Mouse (Mus musculus) stomach, embryonic 16.5 days (tissue): ENCODE results near the gene Ednrb. TPM values are rescaled to one million over a fixed set of nuclear protein-coding genes. Genes with fewer than 3 reads are reported as not detected.

Experiments used
- ATAC-seq: fragments of 200-750 bp; cut with Nextera tagmentation; 2 replicates; pipeline ENCODE4 v1.8.0; 2017; ENCODE audit warnings: moderate number of reproducible peaks, moderate TSS enrichment; ENCODE audit not compliant: insufficient read depth, low FRiP score
- H3K27ac ChIP-seq: fragments of 300-500 bp; sonication (generic); 2 replicates; pipeline ENCODE4 v1.5.1; 2014; ENCODE audit warnings: low read length
- H3K27me3 ChIP-seq: fragments of 300-500 bp; sonication (generic); 2 replicates; pipeline ENCODE4 v1.6.1; 2014; ENCODE audit warnings: low read length, control low read depth, mixed read lengths; ENCODE audit not compliant: control insufficient read depth, insufficient read depth
- H3K36me3 ChIP-seq: fragments of 300-500 bp; sonication (generic); 2 replicates; pipeline ENCODE4 v1.6.1; 2014; ENCODE audit warnings: low read length; ENCODE audit not compliant: control insufficient read depth, insufficient read depth
- H3K4me1 ChIP-seq: fragments of 300-500 bp; sonication (generic); 2 replicates; pipeline ENCODE4 v1.6.1; 2014; ENCODE audit warnings: low read length, control low read depth, mixed read lengths; ENCODE audit not compliant: control insufficient read depth, insufficient read depth
- H3K4me2 ChIP-seq: fragments of 300-500 bp; sonication (generic); 2 replicates; pipeline ENCODE4 v1.6.1; 2014; ENCODE audit warnings: low read depth, low read length, mixed read lengths
- H3K4me3 ChIP-seq: fragments of 300-500 bp; sonication (generic); replicated peaks from 2 replicates; pipeline ENCODE4 v1.5.1; 2014; ENCODE audit warnings: mild to moderate bottlenecking, low read length
- H3K9ac ChIP-seq: fragments of 300-500 bp; sonication (generic); 2 replicates; pipeline ENCODE4 v1.6.1; 2014; ENCODE audit warnings: low read length
- H3K9me3 ChIP-seq: fragments of 300-500 bp; sonication (generic); replicated peaks from 2 replicates; pipeline ENCODE4 v1.6.1; 2016; ENCODE audit warnings: low read length, control low read depth; ENCODE audit not compliant: control insufficient read depth
- WGBS: fragments of 180-500 bp; shearing (Covaris S2); extraction: QIAGEN DNeasy Blood & Tissue Kit; methylation state at CpG from one replicate; pipeline ENCODE4 v1.1.7; 2014; 5-methylcytosine and 5-hydroxymethylcytosine counted together
- polyA plus RNA-seq: library from polyadenylated mRNA; unstranded; fragments of >200 nt; fragmentation: Nextera tagmentation; extraction: Ambion mirVana; gene quantifications from 2 replicates; pipeline ENCODE4 v1.2.1, GENCODE M21; 2015

Ednrb gene
- polyA plus RNA-seq = 109 and 112 TPM in 2 replicates

- H3K4me2 ChIP-seq = peak within 1 kb of the TSS; percentile 62
- H3K27ac ChIP-seq = peak within 1 kb of the TSS; percentile 73
- H3K27me3 ChIP-seq = 0 out of 2 replicates have a peak, but pooled peaks cover 3% of the 10 kb centered on the region
- 2% methylated on average over 24 of the region's 24 CpGs for WGBS
- peak; percentile 41; the same call in 1 of the 2 replicates for ATAC-seq
- H3K9ac ChIP-seq = peak within 1 kb of the TSS; percentile 70
- peaks cover 4% of the 10 kb centered on the region for H3K4me1 ChIP-seq
- H3K9me3 ChIP-seq = no peaks in the 10 kb centered on the region
- H3K36me3 ChIP-seq = no peaks in the 10 kb centered on the region
- peak within 1 kb of the TSS; percentile 47 for H3K4me3 ChIP-seq
These were observed at the start of gene Ednrb for GRCm38 (mm10) chr14:103844011-103844549. Gene Ednrb, minus strand, starts transcription at chr14:103844402.

- ATAC-seq = no peak
- H3K27me3 ChIP-seq = no peaks in the 10 kb centered on the region
- no peak overlapping the region for H3K27ac ChIP-seq
- H3K4me3 ChIP-seq = no peak overlapping the region
- no peak overlapping the region for H3K4me2 ChIP-seq
- WGBS = 68% methylated on average over 8 of the region's 8 CpGs
- H3K4me1 ChIP-seq = no peaks in the 10 kb centered on the region
- H3K9me3 ChIP-seq = no peaks in the 10 kb centered on the region
- H3K9ac ChIP-seq = no peak overlapping the region
- H3K36me3 ChIP-seq = no peaks in the 10 kb centered on the region
These were observed 48.3 kb upstream of the Ednrb start for GRCm38 (mm10) chr14:103892411-103892938.

- H3K4me2 ChIP-seq = no peak overlapping the region
These were observed 46.6 kb upstream of the Ednrb start for GRCm38 (mm10) chr14:103890761-103891160.

GRCm38 (mm10) chr14:103884892-103885575 is 40.8 kb upstream of the Ednrb start:
- H3K4me2 ChIP-seq = no peak overlapping the region
- no peaks in the 10 kb centered on the region for H3K36me3 ChIP-seq
- no peaks in the 10 kb centered on the region for H3K9me3 ChIP-seq
- H3K9ac ChIP-seq = no peak overlapping the region
- no peak for ATAC-seq
- no peaks in the 10 kb centered on the region for H3K4me1 ChIP-seq
- no peak overlapping the region for H3K4me3 ChIP-seq
- H3K27ac ChIP-seq = no peak overlapping the region
- H3K27me3 ChIP-seq = no peaks in the 10 kb centered on the region
- WGBS = 64% methylated on average over 7 of the region's 7 CpGs

More at GRCm38 (mm10) chr14:103890761-103891160, 46.6 kb upstream of the Ednrb start:
- Histone ChIP-seq H3K36me3 (no peaks in the 10 kb centered on the region), H3K9ac (no peak overlapping the region), H3K4me3 (no peak overlapping the region), H3K9me3 (no peaks in the 10 kb centered on the region), H3K27ac (no peak overlapping the region), H3K27me3 (no peaks in the 10 kb centered on the region), H3K4me1 (no peaks in the 10 kb centered on the region)
- WGBS = 82% methylated on average over 4 of the region's 4 CpGs
- no peak for ATAC-seq

GRCm38 (mm10) chr14:103882943-103883342 is 38.7 kb upstream of the Ednrb start:
- no peak overlapping the region for H3K27ac ChIP-seq
- H3K27me3 ChIP-seq = no peaks in the 10 kb centered on the region
- no peak overlapping the region for H3K9ac ChIP-seq
- H3K4me2 ChIP-seq = no peak overlapping the region
- no peaks in the 10 kb centered on the region for H3K36me3 ChIP-seq
- 46% methylated on average over 3 of the region's 3 CpGs for WGBS
- H3K4me3 ChIP-seq = no peak overlapping the region
- H3K9me3 ChIP-seq = no peaks in the 10 kb centered on the region
- ATAC-seq = no peak
- H3K4me1 ChIP-seq = no peaks in the 10 kb centered on the region

- no peak overlapping the region for H3K27ac ChIP-seq
- no peak for ATAC-seq
- H3K9me3 ChIP-seq = no peaks in the 10 kb centered on the region
- no peaks in the 10 kb centered on the region for H3K27me3 ChIP-seq
- no peak overlapping the region for H3K4me2 ChIP-seq
- H3K9ac ChIP-seq = no peak overlapping the region
- WGBS = 79% methylated on average over 2 of the region's 2 CpGs
- H3K4me1 ChIP-seq = no peaks in the 10 kb centered on the region
- H3K4me3 ChIP-seq = no peak overlapping the region
- H3K36me3 ChIP-seq = no peaks in the 10 kb centered on the region
These were observed 32.9 kb upstream of the Ednrb start for GRCm38 (mm10) chr14:103877117-103877516.

GRCm38 (mm10) chr14:103876598-103876997 is 32.4 kb upstream of the Ednrb start:
- Histone ChIP-seq H3K27ac (no peak overlapping the region), H3K9ac (no peak overlapping the region), H3K4me1 (no peaks in the 10 kb centered on the region), H3K9me3 (no peaks in the 10 kb centered on the region), H3K4me2 (no peak overlapping the region), H3K27me3 (no peaks in the 10 kb centered on the region), H3K36me3 (no peaks in the 10 kb centered on the region), H3K4me3 (no peak overlapping the region)
- ATAC-seq = no peak
- WGBS = 78% methylated on average over 3 of the region's 3 CpGs

- Histone ChIP-seq H3K9me3 (no peaks in the 10 kb centered on the region), H3K36me3 (no peaks in the 10 kb centered on the region), H3K9ac (no peak overlapping the region), H3K27ac (no peak overlapping the region), H3K4me1 (no peaks in the 10 kb centered on the region), H3K4me3 (no peak overlapping the region), H3K4me2 (no peak overlapping the region), H3K27me3 (no peaks in the 10 kb centered on the region)
- no peak for ATAC-seq
- WGBS = 58% methylated on average over 2 of the region's 2 CpGs
These were observed 22.4 kb upstream of the Ednrb start for GRCm38 (mm10) chr14:103866636-103867035.

GRCm38 (mm10) chr14:103865226-103865625 is 21.0 kb upstream of the Ednrb start:
- no peak; the same call in 1 of the 2 replicates for ATAC-seq
- H3K4me3 ChIP-seq = no peak overlapping the region

More at GRCm38 (mm10) chr14:103865226-103865625, 21.0 kb upstream of the Ednrb start:
- no peak overlapping the region for H3K9ac ChIP-seq
- no peaks in the 10 kb centered on the region for H3K27me3 ChIP-seq
- WGBS = 38% methylated on average over 2 of the region's 2 CpGs
- H3K4me2 ChIP-seq = no peak overlapping the region
- H3K4me1 ChIP-seq = no peaks in the 10 kb centered on the region
- no peaks in the 10 kb centered on the region for H3K9me3 ChIP-seq
- no peaks in the 10 kb centered on the region for H3K36me3 ChIP-seq
- H3K27ac ChIP-seq = no peak overlapping the region; the same call in 1 of the 2 replicates
